Mouse (Mus musculus) cerebellum, postnatal 25 days (tissue): ENCODE measurements around the gene Sv2b.
"Not testable (repeated sequence)": the region's sequence is repeated elsewhere in the genome, so short reads cannot be mapped to it uniquely, and the experiment has no call there.

Experiments
- DNase-seq, 2 experiments: peaks; one replicate each; pipeline ENCODE4 v3.0.0; 2021; ENCODE audit warnings: mixed read lengths in 2 of 2

Sv2b gene

DNA sequence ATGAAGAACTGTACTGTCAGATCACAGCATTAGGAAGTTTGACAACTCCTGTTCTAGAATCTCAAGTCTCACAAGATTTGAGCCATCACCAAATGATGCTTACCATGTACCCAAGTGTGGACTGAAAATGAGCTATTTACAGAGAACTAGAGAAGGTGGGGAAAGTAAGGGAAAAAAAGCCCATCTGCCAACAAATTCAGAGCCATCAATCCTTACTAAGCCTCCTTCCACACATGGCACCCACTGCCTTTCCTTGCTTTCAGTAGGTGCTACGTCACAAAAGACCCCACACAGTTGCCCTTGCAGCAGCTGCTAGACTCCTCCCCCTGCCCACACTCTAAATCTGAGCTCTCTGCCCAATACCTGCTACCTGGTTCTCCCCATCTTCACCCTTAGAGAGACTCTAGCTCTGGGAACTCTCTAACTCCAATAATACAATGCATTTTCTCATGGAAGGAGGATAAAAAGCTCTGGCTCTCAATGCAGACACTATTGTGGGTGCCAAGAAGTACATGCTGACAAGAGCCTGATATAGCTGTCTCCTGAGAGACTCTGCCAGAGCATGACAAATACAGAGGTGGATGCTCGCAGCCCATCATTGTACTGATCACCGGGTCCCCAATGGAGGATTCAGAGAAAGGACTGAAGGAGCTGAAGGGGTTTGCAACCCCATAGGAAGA, 101.0 kb downstream of the Sv2b start:
- DNase-seq, result no peak

DNA sequence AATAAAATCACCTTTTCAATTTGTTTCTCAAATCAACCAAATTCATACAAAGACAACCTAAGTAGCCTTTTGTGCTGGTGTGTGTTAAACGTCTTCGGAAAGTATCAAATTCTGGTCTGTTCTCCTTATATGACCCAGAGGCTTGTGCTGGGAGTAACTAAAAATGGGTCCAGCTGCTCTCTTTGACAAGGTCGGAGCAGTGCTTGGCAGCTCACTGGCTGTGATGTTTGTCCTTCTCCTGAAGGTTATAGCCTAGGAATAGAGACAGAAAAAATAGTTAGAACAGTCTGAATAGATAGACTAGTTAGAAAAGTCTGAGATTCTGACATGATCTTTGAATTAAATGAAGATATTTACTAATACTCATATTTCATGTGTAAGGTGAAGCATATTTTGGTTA, 102.4 kb downstream of the Sv2b start:
- DNase-seq, result no peak

DNA sequence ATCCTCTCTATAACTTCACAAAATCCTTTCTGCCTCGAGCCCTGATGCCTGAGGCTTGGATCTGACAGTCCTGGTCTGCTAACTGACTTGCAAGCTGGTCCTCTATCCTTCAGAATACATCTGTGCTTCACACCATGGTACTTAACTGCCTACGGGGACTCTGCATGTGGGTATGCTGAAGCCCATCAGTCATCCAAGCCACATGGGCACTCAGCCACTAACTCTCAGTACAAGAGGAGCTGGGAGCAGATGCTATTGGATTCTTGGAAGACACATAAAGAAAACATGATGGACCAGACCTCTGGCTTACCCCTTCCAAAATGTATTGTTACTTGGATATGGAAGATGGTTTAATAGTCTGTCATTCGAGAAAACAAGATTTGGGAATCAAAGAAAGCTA, 103.7 kb downstream of the Sv2b start:
- no peak for DNase-seq

DNA sequence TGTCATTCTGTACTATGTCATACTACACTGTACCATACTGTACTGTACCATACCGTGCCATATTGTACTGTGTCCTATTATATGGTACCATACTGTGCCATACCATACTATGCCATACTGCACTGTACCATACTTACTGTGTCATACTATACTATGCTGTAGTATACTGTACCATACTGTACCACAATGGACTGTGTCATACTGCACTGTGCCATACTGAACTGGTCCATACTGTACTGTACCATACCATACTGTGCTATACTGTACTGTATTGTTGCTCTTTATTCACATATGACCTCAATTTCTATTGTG, 114.2 kb downstream of the Sv2b start:
- not testable (repeated sequence) for DNase-seq

DNA sequence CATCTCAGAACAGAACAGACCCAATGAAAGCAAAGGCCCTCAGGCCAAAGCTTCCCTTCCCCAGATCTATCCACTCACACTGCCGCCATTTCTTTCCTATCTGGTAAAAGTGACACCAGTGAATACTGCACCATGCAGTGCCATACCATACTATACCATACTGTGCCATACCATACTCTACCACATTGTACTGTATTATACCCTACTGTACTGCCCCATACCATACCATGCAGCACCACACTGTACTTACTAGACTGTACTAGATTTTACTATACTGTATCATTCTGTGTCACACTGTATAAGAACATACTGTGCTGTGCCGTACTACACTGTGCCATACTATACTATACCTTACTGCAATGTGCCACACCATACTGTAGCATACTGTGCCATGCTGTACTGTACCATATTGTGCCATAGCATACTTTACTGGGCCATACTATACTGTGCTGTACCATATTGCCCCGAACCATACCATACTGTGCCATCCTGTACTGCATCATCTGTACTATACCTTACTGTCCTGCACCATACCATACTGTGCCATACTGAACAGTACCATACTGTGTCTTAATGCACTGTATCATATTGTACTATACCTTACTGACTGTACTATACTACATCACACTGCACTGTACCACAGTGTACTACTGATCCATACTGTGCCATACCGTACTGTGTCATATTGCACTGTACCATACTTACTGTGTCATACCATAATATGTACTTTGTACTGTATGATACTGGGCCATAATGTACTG, 114.7 kb downstream of the Sv2b start:
- no peak for DNase-seq

DNA sequence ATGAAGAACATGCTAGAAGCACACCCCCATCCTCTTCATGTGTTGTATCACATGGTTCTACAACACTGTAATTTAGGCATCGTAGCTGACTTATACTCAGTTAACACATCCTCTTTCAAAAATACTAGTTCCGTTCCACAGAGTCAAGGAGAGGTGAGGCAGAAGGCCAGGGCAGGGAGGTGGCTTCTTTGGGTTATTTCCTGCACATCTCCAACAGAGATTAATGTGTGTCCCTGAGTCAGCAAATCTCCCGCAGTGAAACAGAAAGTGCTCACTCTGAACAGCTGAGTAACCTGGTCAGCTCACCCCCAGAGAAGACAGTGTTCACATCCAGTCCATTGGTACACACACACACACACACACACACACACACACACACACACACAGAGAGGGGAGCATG, 118.9 kb downstream of the Sv2b start:
- DNase-seq, result peak in 1 of 2 experiments; percentile 51

DNA sequence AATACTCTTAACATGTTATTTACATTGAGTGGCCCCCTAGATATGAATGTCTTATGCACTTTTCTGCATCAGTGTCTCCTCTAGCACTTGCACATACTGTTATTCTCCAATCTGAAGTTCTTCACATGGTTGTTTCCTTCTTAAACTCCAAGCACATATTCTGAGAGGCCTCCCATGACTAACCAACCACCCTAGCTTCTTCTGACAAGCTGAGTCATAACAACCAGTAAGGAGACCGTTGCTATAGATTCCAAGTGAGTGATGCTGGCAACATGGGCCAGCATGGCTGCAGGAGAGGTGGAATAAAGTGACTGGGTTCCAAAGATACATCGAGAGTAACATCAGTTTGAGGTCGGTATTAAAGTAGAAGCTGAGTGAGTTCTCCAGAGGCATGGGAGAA, 134.0 kb downstream of the Sv2b start:
- no peak for DNase-seq

DNA sequence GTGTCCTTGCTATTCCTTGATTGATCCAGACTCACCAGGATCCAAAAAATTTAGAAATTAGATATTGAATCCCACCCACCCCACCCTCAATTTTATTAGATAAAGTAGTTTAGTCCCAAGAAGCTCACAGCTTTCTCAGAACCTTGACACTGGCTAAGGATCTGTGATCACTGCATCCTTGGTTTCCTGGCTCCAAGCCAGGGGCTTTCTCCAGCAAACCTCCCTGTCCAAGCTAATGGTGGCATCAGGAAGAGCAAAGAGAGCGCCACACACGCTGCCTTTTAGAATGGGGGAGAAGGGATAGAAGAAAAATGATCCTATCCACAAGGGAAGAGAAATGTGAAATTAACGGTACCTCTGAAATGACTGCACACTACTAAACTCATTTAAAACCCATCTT, 141.6 kb downstream of the Sv2b start:
- DNase-seq, result peak; percentile 57 to 78

DNA sequence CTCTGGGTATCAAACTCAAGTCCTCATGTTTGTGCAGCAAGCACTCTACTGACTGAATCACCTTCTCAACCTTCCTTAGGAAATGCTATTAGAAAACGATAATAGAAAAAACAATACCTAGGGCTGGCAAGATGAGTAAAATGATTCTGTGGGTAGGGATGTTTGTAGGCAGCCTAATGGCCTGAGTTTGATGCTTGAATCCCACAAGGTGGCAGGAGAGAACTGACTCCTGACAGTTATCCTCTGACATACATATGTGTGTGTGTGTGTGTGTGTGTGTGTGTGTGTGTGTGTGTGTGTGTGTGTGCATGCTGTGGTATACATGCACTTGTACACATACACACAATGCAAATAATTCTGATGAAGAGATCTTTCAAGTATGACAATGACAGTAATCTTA, 161.9 kb downstream of the Sv2b start:
- DNase-seq, result peak in 1 of 2 experiments; percentile 38

DNA sequence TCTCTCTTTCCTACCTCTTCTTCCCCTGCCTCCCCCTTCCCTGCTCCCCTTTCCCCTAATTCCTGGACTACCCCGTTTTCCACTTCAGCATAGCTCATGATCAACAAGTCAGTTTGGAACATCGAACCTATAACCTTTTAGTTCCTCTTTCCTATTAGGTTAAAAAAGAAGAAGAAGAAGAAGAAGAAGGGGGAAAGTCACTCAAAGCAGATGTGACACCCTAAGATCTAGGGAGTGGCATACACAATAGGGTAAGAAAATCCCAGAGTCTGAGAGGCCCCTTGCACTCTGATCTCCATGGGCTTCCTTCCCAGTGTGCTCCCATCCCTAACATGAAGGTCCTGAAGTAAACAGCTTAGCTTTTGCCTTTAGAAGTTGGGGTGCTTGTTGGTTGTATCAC, 166.3 kb downstream of the Sv2b start:
- no peak for DNase-seq

DNA sequence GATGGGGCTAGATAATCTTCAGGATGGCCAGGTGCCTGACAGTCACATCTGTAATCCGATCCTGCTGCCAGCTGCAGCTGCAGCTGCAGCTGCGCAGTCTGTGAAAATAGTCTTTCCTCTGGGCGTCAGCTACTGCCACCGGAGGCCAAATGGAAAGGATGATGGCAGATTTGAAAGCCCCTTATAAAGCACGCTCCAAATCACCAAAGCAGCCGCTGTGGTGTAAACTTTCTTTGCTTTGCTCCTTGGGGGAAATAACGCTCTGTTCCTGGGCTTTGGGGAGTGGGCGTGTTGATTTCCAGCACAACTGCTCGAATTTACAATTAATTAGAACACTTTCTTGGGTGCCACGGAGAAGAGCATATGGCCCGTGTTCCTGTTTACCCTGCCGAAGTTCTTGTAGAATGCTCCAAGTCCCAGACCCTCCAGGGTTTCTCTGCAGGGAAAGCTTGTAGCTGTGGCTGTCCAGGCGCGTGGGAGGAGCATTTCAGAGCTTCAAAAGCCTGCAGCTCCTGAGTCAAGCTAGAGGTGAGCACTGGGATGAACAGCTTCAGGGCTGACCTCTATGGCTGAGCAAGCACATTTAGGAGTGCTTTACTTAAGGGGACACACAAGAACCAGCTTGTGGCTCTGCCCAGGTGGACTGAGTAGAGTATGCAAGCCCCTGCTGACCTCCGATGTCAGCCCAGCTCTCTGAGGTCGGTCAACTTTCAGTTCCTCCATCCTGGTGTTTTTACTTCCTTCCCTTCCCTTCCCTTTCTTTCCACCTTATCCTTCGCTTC, 167.0 kb downstream of the Sv2b start:
- DNase-seq, result peak in 1 of 2 experiments; percentile 60

DNA sequence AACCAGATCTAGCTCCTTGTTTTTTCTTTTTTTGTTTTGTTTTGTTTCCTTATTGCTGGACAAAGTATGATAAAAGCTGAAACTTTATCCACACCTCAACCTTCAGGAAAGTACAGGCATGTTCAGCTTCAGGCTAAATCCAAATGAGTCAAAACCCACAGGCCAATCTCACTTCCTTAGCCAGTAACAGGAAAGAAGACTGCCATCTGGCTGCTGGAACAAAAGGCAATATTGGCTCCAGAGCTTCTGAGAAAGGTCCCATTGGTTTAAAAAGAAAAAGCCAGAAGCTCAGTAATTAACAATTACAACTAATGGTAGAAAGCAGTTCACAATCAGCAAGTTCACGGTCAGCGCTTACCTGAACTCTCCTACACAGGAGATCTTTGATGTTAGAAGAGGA, 169.8 kb downstream of the Sv2b start:
- no peak for DNase-seq

DNA sequence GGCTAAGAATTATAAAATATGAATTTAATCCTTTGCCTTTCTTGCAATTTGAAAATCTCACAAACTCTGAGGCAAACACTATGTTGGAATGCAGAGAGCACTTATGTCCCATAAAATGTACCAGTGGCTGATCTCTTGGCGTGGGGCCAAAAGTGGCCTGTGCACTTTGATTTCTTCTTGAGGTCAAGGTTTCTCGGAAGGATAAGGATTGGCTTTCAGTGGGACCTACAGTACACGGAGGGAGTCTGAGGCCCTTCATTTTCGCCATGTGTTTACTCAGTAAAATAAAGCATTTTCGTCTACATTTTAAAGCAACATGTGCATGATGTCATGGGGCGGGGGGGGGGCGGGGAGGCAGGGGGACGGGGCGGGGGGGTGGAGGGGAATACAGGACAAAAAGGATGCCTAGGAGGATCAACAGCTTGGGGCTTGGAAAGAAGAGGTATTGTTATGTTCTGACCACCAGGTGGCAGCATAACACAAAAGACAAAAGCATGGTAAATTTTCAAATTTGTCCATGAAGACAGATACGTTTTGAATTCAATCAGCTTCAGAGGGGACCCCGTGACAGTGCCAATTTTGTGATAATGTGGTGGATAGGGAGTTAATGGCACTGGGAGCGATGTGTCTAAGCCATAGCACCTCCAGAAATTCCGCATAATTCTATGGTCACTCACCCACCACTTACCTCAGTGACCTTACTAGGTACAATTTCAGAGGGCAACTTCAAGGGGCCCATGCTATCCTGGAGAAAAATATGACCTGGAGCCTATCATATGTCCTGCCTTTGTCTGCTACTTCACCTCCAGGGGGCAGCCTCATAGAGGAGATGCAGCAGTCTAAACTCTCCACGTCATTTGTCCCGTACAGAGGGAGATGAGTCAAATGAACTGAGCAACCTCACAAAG, 174.1 kb downstream of the Sv2b start:
- DNase-seq, result peak; percentile 59 to 74

DNA sequence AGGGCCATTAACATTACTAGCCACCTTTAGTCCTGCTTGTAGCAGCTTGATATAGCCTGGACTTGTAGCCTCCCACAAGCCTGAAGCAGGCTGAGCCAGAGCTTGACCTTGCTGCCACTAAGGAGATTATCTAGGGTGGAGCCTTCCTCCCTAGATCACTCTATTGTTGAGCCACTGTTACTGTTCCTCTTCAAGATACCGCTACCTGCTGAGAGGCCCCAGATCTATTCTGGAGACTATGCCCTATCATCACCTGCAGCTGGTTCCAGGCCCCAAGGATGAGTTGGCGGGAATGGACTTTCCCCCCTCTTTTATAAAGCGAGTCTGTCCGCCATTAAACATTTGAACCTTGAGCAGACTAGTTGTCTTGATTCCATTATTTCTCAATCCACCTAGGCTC, 181.0 kb downstream of the Sv2b start:
- DNase-seq, result no peak

DNA sequence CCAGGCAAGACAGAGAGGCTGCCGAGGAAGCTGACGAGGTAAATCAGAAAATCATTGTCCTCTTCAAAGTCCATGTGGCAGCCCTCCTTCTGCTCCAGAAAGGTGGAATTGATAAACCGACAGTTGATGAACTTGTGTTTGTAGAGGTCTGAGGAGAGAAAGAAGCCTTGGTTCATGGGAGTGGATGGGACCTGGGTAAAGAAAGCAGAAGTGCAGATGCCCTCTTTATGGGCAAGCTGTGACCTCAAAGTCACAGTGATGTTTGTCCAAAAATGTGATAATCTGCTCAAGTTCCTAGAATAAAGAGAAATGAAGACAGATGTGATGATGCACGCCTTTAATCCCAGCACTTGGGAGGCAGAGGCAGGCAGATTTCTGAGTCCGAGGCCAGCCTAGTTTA, 185.0 kb downstream of the Sv2b start:
- DNase-seq, result no peak

DNA sequence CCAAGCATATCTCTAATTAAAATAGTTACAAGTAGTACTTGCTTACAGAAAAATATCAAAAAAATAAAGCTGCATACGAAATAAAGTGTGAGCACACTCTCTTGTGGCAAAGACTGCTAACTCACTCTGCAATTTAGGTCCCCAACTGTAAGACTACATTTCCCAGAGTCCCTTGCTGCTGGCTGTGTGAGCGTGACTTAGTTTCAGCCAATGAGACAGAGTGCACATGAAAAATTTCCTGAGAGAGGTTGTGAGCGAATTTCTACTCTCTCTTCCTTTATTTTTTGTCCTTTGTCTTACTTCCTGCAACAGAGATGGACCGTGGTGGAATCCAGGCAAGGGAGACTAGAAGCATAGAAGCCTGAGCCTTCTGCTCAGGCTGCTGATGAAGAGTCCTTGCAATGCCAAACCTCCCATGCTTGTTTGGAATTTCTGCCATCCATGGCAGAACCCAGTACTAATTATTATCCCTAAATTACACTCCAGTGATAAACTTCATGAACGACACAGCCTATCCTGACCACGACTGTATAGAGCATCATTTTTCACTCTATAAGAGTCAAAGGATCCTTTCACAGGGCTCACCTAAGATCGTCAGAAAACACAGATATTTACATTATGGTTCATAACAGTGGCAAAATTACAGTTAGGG, 190.9 kb downstream of the Sv2b start:
- no peak for DNase-seq

DNA sequence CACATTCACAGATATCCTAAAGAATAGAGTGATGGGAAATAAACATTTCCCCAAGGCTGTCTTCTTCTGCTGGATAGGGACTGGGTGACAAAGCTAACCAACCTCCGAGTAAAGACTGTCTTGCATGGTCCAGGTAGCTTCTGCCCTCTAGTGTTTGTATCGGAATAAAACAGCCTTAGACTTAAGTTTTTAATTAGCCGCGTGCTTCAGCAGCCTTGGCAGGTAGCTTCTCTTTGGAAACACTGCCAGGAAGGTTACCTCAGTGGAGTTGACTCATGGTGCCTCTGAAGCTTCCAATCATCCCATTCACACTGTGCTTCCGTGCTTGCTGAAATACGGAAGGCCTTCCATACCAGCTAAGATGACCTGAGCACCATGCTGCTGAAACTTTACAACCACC, 198.4 kb downstream of the Sv2b start:
- DNase-seq, result peak; percentile 74 to 81

DNA sequence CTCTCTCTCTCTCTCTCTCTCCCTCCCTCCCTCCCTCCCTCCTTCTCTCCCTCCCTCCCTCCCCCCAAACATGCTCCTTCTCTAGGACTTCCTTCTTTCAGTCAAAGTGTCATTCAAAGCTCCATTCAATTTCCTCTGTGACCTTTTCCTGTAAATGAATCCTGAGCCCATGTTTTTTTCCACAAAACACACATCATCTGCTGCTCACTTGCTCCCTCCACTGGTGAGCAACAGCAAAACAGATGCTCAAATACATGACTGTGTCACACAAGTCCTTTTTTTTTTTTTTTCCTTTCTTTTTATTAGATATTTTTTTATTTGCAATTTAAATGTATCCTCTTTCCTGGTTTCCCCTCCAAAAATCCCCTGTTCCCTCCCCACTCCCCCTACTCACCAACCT, 201.6 kb downstream of the Sv2b start:
- DNase-seq, result peak; percentile 51 to 75

DNA sequence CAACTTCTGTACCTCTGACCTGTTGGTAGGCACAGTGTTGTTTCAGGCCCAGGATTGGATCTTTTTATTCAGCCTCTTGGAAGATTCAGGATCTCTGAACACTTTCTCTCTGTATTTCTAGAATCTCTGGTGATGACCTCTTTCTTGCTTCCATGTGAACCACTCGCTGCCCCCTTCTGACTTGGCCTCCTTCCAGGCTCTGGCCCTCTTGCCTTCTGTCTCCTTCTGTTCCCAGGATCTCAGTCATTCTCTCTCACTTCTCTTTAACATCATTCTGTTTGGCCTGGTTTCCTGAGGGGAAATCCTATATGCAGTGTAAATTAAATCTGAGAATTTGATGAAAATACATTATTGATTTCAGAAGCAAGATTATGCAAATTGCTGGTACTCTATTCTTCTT, 205.2 kb downstream of the Sv2b start:
- DNase-seq, result peak; percentile 76 to 86

DNA sequence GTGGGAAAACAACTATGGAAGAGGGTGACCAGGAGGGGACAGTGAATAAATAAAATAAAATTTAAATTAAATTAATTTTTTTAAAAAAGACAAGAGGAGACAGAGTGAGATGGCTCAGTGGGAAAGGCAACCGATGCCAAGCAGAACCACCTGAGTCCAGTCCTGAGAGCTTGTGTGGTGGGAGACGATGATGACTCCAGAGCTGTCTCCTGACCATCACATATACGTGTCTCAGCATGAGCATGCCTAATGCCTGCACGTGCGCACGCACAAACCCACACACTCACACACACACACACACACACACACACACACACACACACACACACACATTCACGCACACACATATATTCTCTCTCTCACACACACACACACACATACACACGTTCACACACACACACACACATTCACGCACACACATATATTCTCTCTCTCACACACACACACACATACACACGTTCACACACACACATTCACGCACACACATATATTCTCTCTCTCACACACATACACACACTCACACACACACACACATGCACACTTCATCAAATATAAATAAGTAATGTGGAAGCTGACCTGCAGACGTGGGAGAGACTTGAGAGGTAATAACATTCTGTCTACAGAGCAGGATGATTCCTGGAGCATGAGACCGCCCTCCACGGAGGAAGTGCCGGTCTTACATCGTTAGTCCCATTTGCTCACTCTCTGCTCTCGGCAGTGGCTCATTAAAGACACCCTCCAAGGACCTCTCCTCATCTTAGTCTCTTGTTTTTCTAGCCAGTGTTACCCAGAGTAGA, 206.3 kb downstream of the Sv2b start:
- no peak for DNase-seq

DNA sequence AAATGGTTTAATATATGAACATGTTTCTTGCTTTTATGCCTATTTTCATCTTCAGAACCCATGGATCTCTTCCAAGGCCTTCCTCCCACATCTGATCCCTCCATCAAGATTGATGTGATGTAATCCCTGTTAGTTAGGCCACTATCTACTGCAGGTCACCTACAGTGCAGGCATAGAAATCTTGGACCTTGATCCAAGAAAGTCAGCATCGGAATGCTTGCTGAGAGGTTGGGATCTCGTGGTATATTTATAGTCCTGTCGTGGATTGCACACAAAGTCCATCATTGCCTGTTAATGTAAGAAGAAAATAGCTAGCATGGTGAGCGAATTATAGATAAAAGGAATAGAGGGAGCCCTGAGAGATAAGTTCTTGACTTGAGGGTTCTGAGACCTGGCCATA, 223.6 kb downstream of the Sv2b start:
- no peak for DNase-seq

DNA sequence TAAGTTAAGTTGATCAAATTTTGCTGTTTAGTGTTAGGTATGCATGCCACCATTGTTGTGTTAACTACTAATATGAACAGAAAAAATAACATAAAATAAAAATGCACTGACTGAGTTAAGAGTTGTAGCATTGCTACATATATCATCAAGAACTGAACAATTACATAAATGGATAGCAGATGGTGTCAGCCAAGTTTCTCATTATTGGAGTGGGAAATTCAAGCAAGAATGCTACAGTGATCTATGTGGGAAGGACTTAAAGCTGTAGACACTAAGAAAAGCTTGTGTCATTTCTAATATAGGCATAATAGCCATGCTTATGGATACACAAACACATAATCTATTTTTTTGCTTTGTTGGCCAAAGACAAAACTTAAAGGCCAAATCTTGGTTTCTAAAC, 228.9 kb downstream of the Sv2b start:
- no peak for DNase-seq
